Mouse (Mus musculus) liver, embryonic 14.5 days (tissue): ENCODE measurements around the gene Lmbrd2.

Experiments
- CTCF ChIP-seq: IDR thresholded peaks from 2 replicates; pipeline ENCODE4 v1.5.1; 2016; ENCODE audit warnings: antibody characterized with exemption, low read depth, control low read depth
- EP300 ChIP-seq: IDR thresholded peaks from 2 replicates; pipeline ENCODE4 v1.6.1; 2016; ENCODE audit warnings: antibody characterized with exemption, low read depth

DNA sequence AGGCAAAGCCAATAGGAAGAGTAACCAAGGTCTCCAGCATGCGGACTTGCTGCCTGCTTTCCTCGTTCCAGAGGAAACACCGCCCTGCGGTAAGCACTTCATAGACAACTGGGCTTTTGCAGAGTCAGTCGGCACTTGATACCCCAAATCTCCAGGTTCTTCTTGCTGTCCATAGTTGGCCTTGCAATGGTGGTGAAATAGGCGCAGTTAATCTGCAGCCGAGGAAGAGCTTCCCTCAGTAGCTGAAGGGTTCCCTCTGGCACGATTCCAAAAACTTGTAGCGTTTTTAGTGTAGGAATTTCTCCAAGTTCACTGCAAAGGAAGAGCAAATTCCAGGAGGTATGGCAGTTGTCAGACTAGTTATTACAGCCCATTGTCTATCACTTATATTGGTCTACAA, 26.8 kb upstream of the Lmbrd2 start:
- TF ChIP-seq CTCF (no peak), EP300 (no peak)
